Mouse (Mus musculus): ENCODE measurements around the gene Fkbp9. TPM values are rescaled to one million over a fixed set of nuclear protein-coding genes. Genes with fewer than 3 reads are reported as not detected.
A peak's percentile ranks its signal among the peaks of the same experiment; 100 is the strongest.

The Fkbp9 gene
- total RNA-seq (2018; cell fraction: chromatin; rRNA removed) = 10 to 100 TPM in 3 of 26 experiments, 1 to 10 TPM in 15, under 1 TPM in 8; 0.61 to 34.7 (median 4.0) TPM
- total RNA-seq (2018; cell fraction: cytosol; rRNA removed) = 10 to 100 TPM in 9 of 26 experiments, 1 to 10 TPM in 17; 1.7 to 12.6 (median 5.9) TPM
- 10 to 100 TPM in 8 of 26 experiments, 1 to 10 TPM in 18; 1.8 to 25.1 (median 6.7) TPM for total RNA-seq (2018; cell fraction: nucleus; rRNA removed)
- 8.7 to 10.5 TPM (median 9.6 TPM) in 3 replicates for polyA plus RNA-seq (2018)

DNA sequence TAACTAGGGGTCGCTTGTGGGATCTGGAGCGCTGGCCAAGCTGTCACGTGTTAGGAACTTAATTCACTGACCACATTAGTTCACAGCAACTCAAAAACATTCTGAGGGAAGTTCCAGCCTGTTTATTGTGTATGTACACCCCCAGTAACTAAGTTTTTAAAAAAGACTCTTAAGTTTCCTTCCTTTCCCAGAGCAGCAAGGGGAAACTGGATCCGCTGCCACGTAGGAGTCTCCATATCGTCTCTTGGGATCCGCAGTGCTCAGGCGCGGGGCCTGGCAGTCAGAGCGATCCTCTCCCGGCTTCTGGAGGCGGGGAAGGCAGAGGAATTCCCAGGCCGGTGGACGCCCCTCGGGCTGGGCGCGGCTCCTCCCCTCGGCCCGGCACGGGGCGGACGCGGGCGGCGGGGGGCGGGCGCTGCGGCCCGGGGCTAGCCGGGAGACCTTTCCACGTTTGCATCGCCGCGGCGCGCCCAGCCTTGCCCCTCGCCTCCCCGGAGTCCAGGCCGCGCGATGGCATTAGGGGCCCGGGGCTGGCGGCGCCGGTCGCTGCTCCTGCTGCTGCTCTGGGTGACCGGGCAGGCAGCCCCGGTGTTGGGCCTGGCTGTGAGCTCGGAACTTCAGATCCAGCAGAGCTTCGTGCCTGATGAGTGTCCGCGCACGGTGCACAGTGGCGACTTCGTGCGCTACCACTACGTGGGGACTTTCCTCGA is at the start of gene Fkbp9:
Gene Fkbp9, plus strand, starts transcription at position 363 of the 710 bp plus-strand sequence.
- WGBS (ENCODE audit: missing documents) = 2% methylated on average over 58 of the region's 58 CpGs
- Histone ChIP-seq H3K79me2 (ENCODE audit: inconsistent target) (no peaks in the 10 kb centered on the region), H3K36me3 (ENCODE audit: inconsistent target) (no peaks in the 10 kb centered on the region), H3K27ac (no peak within 1 kb of the TSS), H3K4me3 (ENCODE audit: inconsistent target) (peak within 1 kb of the TSS; percentile 21)

DNA sequence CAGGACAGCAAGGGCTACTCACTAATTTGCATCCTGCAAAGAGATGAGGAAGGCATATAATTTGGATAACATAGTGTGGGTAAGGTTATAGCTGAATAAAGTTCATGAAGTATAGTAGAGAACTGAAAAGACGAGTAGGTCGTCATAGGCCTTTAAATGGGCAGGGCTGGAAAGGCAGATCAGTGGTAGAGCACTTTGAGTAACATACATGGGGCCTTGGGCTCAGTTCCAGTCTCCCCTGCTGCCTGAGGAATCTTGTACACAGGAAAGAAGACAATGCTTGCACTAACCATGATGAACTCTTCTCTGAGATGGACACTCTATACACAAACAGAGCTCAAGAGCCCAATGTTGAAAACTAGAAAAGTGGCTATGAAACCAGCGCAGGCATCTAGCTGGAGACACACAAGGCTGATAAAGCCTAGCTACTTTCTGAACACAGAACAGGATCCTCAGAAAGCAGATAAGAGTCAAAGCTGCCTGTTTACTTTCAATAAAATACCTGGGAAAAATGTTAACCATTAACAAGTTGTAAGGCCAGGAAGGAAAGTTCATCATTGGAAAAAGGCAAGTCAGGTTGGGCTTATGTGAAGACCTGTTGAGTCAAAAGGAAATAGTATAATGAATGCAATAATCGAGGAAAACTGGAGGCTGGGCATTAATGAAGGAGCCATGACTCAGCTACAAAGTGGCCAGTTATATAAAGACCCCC is 48.1 kb upstream of the Fkbp9 start:
- H3K79me2 ChIP-seq (ENCODE audit: inconsistent target) = peaks cover 100% of the 10 kb centered on the region
- no peak overlapping the region for H3K27ac ChIP-seq
- no peak overlapping the region for H3K4me3 ChIP-seq (ENCODE audit: inconsistent target)
- H3K36me3 ChIP-seq (ENCODE audit: inconsistent target) = peaks cover 66% of the 10 kb centered on the region
- 79% methylated on average over 4 of the region's 4 CpGs for WGBS (ENCODE audit: missing documents)

DNA sequence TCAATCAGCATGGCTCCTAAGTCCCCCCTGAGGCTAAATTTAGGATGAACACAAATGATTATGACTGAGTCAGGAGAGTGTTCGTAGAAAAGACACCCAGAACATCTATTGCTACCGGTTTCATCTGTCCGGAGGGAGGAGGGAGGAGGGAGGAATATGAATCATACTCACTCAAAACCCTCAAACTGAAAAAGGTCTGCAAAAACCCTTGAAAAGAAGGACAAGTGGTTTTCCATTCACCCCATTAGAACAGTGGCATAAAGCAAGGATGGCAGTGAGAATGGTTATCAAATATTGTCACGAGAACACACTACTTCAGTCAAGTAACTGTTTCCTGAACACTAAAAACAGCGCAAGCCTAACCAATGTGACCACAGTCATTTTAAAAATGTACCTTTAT is 46.8 kb upstream of the Fkbp9 start:
- peaks cover 100% of the 10 kb centered on the region for H3K79me2 ChIP-seq (ENCODE audit: inconsistent target)
- H3K4me3 ChIP-seq (ENCODE audit: inconsistent target) = no peak overlapping the region
- peaks cover 60% of the 10 kb centered on the region for H3K36me3 ChIP-seq (ENCODE audit: inconsistent target)
- H3K27ac ChIP-seq = no peak overlapping the region
- 69% methylated on average over 5 of the region's 5 CpGs for WGBS (ENCODE audit: missing documents)

DNA sequence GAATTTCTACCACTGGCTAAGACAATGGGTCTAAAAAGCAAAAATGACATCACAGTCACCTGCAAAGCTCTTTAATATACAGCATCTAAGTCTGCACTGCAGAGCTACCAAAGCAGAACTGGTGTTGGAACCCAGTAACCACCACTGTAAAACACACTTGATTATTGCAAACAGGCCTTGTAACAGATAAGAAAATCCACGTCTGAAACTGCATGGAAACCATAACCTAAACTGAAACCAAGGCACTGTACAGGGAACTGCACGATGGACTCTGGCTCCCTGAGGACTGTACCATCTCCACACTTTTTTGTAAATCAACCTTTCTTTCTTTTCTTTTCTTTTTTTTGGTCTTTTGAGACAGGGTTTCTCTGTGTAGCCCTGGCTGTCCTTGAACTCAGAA is 44.2 kb upstream of the Fkbp9 start:
- no peak overlapping the region for H3K4me3 ChIP-seq (ENCODE audit: inconsistent target)
- H3K27ac ChIP-seq = no peak overlapping the region
- peaks cover 36% of the 10 kb centered on the region for H3K36me3 ChIP-seq (ENCODE audit: inconsistent target)
- peaks cover 100% of the 10 kb centered on the region for H3K79me2 ChIP-seq (ENCODE audit: inconsistent target)
- 34% methylated on average over 2 of the region's 2 CpGs for WGBS (ENCODE audit: missing documents)

DNA sequence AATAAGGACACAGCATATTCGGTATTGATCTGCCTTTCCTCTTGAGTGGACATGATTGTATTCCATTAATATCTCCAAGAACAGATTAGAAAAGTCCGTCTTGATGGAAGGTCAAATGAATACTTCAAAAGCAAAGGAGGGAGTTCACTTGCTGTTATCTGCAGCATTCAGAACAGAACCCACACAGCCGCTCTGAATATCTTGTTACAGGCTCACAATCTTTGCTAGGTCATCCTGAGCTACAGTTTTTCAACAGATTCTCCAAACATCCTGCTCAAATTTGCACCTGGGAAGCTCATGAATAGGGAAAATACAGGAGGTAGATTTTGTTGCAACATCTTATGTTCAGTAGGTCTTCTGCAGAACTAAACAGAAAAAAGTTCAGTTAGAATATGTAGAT is 42.5 kb upstream of the Fkbp9 start:
- peaks cover 24% of the 10 kb centered on the region; the same call in 1 of the 2 replicates for H3K36me3 ChIP-seq (ENCODE audit: inconsistent target)
- H3K4me3 ChIP-seq (ENCODE audit: inconsistent target) = no peak overlapping the region
- no peak overlapping the region for H3K27ac ChIP-seq
- WGBS (ENCODE audit: missing documents) = 91% methylated on average over 3 of the region's 3 CpGs
- peaks cover 100% of the 10 kb centered on the region for H3K79me2 ChIP-seq (ENCODE audit: inconsistent target)

DNA sequence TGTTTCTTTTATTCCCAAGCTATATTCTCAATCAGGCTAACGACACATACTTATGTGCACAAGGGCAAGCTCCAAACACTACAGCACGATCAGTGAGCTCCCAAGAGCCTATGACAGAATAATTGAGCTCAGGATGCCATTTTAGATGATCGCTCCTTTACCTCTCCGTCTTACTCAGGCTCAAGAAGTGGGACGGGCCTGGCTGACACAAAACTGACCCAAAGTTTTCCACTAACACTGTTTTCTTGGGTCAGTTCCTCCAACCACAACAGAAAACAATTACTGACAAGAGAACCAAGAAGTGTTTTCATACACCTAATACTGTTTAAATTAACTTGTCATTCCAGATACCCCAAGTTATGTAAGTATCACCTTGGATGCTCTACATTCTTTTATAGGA is 37.0 kb upstream of the Fkbp9 start:
- Histone ChIP-seq H3K79me2 (ENCODE audit: inconsistent target) (peaks cover 71% of the 10 kb centered on the region), H3K27ac (no peak overlapping the region), H3K36me3 (ENCODE audit: inconsistent target) (no peaks in the 10 kb centered on the region), H3K4me3 (ENCODE audit: inconsistent target) (0 out of 2 replicates have a peak overlapping the region, but pooled peaks have one; percentile 61)
- 90% methylated on average over 5 of the region's 5 CpGs for WGBS (ENCODE audit: missing documents)

DNA sequence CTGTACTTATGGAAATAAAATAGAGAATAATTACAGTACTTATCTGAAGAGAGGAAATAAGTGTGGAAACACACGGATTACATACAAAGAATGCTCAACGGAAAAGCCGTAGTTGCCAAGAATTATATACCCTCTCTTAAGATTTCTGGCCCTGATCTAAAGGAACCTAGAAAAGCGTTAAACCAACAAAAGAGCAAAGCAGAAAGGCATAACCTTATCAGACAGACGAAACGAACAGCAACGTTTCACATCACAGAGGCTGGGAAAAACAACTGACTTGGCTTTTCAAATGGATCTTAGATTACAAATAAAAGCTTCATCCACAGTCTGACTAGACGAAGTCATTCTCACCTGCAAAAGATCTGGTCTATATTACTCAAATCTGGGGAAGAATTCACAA is 35.6 kb upstream of the Fkbp9 start:
- WGBS (ENCODE audit: missing documents) = 3% methylated on average over 8 of the region's 8 CpGs
- Histone ChIP-seq H3K4me3 (ENCODE audit: inconsistent target) (peak overlapping the region; percentile 61), H3K79me2 (ENCODE audit: inconsistent target) (peaks cover 57% of the 10 kb centered on the region), H3K36me3 (ENCODE audit: inconsistent target) (no peaks in the 10 kb centered on the region), H3K27ac (peak overlapping the region; percentile 91)

DNA sequence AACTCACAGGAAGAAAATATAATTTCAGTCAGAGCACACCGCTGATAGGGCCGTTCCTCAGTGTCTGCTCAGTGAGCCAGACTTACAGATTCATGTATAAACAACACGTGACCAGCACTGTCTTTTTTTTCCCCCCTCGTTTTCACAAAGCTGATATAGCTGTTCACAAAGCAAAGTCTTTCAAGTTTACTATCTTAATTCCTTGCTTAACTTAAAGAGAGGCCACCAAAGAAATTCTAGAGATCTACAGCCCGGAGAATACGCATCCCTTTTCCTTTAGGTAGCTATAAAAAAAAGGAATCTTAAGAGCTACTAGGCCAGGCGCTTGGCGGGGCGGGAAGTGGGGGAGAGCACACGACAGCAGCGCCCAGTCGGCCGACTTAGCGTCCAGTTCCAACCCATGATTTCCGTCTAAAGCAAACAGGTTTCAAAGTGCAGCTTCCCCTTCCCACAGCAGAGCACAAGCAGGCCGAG is 35.2 kb upstream of the Fkbp9 start:
- 1% methylated on average over 16 of the region's 16 CpGs for WGBS (ENCODE audit: missing documents)

DNA sequence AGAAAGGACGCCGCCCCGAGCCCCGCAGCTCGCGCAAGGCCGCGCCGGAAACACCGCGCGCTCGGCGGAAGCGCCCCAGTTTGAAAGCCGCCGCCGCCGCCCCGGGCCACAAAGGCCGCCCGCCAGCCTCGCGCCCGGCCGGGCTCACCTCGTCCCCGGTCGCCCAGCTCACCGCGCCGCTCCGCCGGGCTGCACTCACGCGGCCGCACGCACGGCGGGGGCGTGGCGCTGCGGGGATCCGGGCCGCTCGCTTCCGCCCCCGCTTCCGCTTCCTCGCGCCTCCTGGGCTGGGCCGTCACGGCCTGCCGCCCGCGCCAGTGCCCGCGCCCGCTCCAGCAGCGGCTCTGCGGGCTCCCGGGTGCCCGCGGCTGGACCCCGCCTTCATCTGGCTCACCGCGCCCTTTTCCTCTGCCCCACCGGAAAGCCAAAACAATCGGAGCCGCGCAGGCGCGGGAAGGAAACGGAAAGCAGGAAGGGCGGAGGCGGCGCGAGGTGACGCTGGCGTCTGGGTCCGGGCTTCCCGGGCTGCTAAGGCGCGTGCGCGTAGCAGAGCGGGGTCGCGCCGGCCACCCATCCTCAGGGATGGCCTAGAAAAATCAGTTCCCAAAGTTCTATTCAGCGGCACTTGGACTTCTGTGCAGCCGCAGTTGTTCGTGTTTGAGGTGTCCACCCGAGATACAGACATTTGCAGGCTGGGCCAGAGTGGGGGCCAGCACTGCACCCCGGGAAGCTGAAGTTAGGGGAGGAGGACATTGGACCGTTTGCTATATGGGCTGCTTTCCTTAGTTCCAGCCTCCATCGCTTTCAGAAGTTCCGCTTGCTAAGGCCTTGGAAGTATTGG is 34.3 kb upstream of the Fkbp9 start, which contains the start of gene Kbtbd2:
Gene Kbtbd2, minus strand, starts transcription at position 503 of the 841 bp plus-strand sequence.
- Histone ChIP-seq H3K36me3 (ENCODE audit: inconsistent target) (no peaks in the 10 kb centered on the region), H3K27ac (peak within 1 kb of the TSS; percentile 91), H3K79me2 (ENCODE audit: inconsistent target) (peaks cover 44% of the 10 kb centered on the region), H3K4me3 (ENCODE audit: inconsistent target) (peak within 1 kb of the TSS; percentile 75)
- WGBS (ENCODE audit: missing documents) = 2% methylated on average over 91 of the region's 98 CpGs

More for the DNA sequence above, 35.2 kb upstream of the Fkbp9 start:
- Histone ChIP-seq H3K4me3 (ENCODE audit: inconsistent target) (peak overlapping the region; percentile 61), H3K36me3 (ENCODE audit: inconsistent target) (no peaks in the 10 kb centered on the region), H3K27ac (peak overlapping the region; percentile 91), H3K79me2 (ENCODE audit: inconsistent target) (peaks cover 52% of the 10 kb centered on the region)

DNA sequence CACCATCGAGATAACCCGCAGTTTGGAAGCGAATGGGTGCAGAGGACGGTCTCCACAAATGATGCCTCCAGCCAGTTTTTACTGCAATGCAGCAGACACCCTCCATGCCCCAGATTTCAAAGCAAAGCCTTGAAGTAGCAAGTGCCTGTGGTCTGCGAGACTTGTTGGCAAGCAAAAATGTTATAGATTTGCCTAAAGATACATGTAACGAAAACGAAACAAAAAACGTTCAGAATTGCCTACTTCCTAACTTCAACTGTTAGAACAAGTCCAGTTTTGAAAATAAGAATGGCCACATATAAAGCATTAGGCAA is 33.8 kb upstream of the Fkbp9 start:
- H3K4me3 ChIP-seq (ENCODE audit: inconsistent target) = peak overlapping the region; percentile 75
- under 1% methylated on average over 8 of the region's 8 CpGs for WGBS (ENCODE audit: missing documents)
- peak overlapping the region; percentile 90 for H3K27ac ChIP-seq
- peaks cover 38% of the 10 kb centered on the region for H3K79me2 ChIP-seq (ENCODE audit: inconsistent target)
- no peaks in the 10 kb centered on the region for H3K36me3 ChIP-seq (ENCODE audit: inconsistent target)

DNA sequence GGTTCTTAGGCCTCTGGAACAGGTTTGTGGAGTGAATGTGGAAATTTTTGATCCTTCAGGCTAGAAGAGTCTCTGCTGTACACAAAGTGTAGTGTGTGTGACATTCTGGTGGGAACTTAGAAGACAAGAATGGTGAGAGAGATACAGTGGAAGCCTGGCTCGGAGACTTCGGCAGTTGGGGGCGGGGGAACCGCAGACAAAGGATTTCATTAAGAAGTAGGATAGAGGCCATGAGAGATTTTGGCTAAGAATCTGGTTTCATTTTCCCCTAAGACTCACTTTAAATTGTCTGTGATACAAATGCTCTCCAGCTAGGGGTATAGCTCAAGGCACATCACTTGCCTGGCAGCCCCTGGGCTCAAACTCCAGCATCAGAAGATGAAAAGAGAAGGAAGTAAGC is 26.8 kb upstream of the Fkbp9 start:
- WGBS (ENCODE audit: missing documents) = 93% methylated on average over 4 of the region's 4 CpGs
- Histone ChIP-seq H3K36me3 (ENCODE audit: inconsistent target) (no peaks in the 10 kb centered on the region), H3K79me2 (ENCODE audit: inconsistent target) (no peaks in the 10 kb centered on the region), H3K4me3 (ENCODE audit: inconsistent target) (no peak overlapping the region), H3K27ac (no peak overlapping the region)

DNA sequence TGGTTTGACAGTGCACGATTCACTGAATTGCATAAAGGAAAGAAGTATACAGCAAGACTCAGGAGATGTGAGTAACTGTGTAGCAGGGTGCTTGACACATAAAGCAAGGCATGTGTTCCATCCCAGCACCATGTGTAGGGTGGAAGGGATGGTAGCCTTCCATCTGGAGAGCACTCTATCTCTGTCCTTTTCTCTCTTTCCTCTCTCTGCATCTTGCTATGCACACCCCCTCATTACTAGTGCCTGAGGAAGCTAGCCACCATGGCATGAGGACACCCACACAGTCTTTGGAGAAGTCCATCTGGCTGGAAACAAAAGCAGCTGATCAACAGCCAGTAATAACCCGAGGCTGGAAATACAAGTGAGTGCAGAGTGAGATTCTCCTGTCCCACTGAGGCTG is 25.7 kb upstream of the Fkbp9 start:
- Histone ChIP-seq H3K79me2 (ENCODE audit: inconsistent target) (no peaks in the 10 kb centered on the region), H3K27ac (no peak overlapping the region), H3K4me3 (ENCODE audit: inconsistent target) (no peak overlapping the region), H3K36me3 (ENCODE audit: inconsistent target) (no peaks in the 10 kb centered on the region)
- 80% methylated on average over 2 of the region's 2 CpGs for WGBS (ENCODE audit: missing documents)

DNA sequence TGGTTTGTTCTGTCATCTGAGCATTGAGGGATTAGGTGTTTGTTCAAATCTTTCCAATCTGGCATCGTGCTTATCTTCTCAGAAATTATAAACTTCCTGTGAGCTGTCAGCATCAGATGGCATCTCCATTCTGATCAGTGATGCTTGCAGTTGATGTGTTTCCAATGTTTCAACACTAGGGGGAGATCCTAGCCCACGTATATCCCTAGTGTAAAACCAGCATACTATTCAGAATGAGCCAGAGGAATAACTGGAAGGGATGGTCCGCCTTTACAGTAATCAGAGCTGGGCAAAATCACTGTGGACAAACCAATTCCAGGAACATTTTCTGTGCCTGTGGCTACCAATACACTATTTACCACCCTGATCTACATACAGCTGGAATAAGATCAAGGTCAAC is 23.2 kb upstream of the Fkbp9 start:
- 17% methylated on average over 3 of the region's 3 CpGs for WGBS (ENCODE audit: missing documents)
- H3K36me3 ChIP-seq (ENCODE audit: inconsistent target) = no peaks in the 10 kb centered on the region
- H3K27ac ChIP-seq = no peak overlapping the region

DNA sequence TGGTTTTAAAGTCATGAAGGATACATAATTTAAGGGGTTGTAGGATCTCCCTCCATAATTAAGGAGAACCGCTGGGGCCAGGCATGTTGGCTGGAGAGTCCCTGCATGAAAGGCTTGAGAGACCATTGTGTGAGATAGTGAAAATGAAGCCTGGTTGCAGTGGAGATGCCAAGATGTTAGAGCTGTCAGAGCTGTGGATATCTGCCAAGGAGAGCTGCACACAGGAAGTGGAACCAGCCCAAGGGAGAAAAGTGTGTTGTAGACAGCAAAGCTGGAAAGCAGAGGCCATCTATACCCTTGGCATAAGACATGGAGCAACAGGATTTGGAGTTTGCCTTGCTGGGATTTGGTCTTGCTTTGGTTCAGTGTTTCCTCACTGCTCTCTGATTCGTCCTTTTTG is 18.5 kb upstream of the Fkbp9 start:
- WGBS (ENCODE audit: missing documents) = 72% methylated on average over 2 of the region's 2 CpGs
- H3K4me3 ChIP-seq (ENCODE audit: inconsistent target) = no peak overlapping the region
- no peaks in the 10 kb centered on the region for H3K79me2 ChIP-seq (ENCODE audit: inconsistent target)
- H3K36me3 ChIP-seq (ENCODE audit: inconsistent target) = no peaks in the 10 kb centered on the region
- H3K27ac ChIP-seq = no peak overlapping the region

More for the DNA sequence above, 23.2 kb upstream of the Fkbp9 start:
- Histone ChIP-seq H3K79me2 (ENCODE audit: inconsistent target) (no peaks in the 10 kb centered on the region), H3K4me3 (ENCODE audit: inconsistent target) (no peak overlapping the region)

Measured in macrophage (primary cell).